Mouse (Mus musculus) lung, postnatal 4 days (tissue): ENCODE results near the gene Mvb12a.
"Not testable (repeated sequence)": the region's sequence is repeated elsewhere in the genome, so short reads cannot be mapped to it uniquely, and the experiment has no call there.

Source experiments
- DNase-seq, 2 experiments: peaks; one replicate each; pipeline ENCODE4 v3.0.0; 2021

The Mvb12a gene

DNA sequence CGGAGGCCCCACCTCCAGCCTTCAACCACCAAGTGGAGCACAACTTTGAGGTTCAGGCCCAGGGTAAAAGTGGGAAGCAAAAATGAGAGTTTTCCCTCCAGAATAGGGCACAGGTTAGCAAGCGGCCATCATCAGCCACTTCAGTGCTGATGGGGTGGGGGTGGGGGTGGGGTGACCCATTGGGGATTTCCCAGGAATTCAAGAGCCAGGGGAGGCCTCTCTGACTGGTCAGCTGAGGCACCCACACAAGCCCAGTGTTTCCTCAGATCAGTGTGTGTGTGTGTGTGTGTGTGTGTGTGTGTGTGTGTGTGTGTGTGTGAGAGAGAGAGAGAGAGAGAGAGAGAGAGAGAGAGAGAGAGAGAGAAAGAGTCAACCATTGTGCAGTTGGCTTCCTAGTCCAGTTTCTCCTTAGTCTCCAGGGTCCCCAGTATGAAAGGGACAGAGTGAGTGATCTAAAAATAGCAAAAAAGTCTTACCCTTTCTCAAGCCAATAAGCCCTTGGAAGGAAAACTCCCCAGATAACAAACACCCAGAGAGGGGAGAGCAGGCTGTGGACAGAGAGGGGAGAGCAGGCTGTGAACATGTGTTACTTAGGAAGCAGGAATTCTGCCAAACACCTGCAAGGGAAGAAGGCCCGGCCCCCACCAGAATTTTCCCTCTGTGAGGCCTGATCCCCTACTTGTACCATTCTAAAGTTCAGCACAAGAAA is 15.4 kb upstream of the Mvb12a start:
- DNase-seq: no peak

DNA sequence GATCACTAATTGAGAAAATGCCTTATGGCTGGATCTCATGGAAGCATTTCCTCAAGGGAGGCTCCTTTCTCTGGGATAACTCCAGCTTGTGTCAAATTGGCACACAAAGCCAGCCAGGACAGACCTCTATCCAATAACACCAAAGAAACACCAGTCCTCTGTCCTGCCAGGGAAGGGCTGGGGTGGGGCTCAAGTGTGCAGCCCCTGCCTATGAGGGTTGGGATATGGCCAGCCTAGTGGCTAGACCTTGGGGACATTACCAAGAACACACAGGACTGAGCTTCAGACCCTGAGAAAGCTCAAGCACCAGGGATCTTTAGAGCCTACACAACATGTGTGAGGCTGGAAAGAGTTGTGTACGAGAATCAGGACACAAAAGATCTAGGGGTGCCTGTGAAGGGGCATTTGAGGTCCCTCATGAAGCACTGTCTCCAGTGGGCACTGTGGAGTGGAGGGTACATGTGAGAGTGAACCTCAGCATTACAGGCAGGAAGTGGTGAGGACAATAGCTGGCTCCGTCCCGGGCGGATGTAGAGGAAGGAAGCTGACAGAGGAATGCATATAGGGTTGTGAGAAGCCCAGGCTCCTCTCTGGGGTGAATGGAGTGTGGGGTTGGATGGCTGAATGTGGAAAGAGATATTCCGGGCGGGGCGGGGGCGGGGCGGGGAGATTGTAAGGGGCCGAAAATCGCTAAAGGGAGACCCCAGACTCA is 14.2 kb upstream of the Mvb12a start:
- peak; percentile 62 to 81 for DNase-seq

DNA sequence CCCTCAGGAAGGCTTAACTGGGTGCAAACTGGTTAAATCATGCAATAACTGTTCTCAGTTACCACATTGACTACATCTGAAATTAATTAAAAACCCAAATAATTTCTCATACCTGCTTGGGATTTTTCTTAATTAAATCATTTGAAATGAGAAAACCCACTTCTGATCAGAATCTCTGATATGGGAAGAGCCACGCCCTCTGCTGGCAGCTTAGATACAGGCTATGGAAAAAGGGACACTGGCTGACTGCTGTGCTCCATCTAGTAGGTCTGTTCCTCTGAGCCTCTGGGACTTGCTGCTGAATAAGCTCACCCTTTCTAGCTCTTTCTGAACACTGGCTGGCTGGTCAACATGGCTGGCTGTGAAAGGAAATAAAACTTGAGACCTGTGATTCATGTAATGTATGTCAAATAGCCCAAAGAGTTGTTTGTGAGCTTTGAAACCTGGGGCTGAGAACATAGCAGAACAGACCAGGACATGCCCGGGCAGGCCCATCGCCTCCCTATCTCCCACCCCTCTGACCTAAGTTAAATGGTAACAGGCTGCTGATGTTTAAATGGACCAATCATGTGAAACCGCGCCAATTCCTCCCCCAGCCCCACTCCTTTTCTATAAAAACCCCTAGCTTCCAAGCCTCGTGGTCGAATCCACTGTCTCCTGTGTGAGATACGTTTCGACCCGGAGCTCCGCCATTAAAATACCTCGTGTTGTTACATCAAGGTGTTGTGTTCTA is 11.8 kb upstream of the Mvb12a start:
- DNase-seq: not testable (repeated sequence)

DNA sequence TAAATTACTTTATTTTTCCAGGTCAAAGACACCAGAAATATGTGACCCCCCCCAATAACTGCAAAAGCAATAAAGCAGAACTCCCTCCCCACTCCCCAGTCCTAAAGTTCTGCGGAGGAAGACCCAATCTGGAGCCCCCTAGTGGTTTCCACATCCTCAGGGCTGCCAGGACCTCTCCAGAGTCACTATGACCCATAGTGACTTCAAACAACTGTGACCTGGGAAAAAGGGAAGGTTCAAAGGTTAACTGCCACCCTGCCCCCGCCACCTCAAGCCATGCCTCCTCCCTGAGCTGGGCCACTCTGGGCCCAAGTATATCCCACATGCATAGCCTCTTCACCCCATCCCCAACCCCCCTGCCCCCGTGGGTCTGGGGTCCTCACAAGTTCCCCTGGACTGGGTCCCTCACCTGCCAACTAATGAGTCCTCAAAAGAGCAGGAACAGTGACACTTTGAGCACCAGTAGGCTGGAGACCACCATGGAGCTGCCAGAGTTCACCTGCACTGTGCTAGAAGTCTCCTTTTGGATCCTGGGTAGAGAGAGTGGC is 8.4 kb upstream of the Mvb12a start:
- DNase-seq: no peak

DNA sequence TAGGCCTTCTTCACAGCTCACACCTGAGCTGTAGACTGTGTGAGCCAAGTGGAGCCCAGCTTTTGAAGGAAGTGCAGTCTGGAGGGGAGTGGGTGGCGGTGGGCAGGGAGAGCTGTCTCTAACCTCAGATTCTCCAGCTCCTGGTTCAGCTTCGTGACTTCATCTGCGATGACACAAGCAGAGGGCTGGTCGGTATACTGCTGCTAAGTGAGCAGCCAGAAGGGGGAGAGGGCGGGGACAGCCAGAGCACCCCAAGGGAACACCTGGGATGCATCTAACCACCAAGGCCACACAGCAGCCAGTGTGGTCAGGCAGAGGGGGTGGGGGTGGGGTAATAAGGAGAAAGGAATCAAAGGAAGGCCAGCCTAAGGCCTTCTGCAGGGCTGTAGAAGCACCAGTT is 7.1 kb upstream of the Mvb12a start:
- DNase-seq: no peak

DNA sequence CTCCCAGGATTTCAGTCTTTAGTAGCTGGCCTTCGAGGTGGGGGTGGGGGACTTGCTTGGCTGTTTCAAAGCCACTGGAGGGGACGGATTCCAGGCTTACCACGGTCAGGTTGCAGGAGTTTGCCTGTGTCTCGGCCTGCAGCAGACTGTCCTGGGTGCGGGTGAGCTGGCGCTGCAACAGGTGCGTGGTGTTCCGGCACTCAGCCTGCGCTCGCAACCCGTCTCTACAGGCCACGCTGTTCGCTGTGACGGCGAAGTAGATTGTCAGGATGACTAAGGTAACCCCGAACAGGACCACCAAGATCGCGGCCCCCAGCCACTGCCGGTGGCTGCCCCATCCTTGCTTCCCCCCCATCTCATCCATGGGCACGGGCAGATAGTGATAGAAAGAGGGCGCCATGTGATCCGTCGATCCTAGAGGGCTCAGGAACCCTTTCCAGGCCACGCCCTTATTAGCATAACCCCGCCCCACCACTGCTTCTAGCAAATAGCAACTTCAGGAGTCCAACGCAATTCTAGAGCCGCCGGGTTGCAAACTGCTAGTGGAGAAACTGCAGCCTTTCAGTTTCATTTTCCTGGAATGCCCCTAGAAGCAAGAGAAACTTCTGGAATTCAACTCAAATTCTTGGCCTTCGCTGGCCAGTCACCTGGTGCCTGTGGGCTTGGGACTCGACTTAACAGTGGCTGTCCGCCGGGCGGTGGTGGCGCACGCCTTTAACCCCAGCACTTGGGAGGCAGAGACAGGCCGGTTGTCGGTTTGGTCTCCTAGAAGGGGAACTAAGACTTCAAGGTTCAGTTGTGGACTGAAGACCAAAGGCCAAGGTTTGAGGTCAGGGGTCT is 5.5 kb upstream of the Mvb12a start, which contains the start of gene Bst2:
Gene Bst2 (minus strand): TSS at position 429 of the 840 bp plus-strand sequence.
- DNase-seq: peak; percentile 91 to 92

DNA sequence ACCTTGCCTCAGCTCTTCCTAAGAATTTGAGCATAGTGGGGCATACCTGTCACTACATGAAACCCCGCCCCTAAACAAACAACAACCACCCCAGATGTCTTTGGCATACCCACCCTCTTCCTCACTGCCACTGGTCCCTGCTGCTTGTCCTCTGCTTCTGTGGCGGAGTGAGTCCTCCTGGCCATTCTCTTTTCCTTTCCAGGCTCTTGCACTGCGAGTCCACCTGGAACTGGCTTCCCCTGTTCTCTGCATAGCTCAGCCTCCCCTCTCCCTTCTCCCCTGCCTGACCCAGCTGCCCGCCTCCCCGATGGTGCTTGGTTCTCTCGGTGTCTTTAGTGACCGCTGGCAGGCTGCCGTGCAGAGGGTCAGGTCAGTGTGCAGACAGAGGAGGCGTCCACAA is 1.0 kb downstream of the Mvb12a start:
- no peak for DNase-seq

DNA sequence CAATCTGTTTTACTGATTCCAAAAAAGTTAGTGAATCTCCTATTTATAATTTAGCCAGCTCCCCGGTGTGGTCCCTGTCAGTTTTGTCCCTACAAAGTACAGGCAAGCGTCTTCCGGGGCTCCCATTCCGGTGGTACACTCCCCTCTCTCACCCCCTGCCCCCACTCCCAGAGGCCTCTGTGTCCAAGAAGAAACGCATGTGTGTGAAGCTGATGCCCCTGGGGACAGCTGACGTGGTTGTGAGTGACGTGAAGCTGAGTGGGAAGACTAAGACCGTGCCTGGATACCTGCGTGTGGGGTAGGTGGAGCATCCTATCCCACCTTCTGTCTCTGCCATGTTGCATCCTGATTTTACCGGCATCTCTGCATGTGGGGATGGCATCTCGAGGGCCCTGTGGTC is 2.3 kb downstream of the Mvb12a start:
- no peak for DNase-seq

DNA sequence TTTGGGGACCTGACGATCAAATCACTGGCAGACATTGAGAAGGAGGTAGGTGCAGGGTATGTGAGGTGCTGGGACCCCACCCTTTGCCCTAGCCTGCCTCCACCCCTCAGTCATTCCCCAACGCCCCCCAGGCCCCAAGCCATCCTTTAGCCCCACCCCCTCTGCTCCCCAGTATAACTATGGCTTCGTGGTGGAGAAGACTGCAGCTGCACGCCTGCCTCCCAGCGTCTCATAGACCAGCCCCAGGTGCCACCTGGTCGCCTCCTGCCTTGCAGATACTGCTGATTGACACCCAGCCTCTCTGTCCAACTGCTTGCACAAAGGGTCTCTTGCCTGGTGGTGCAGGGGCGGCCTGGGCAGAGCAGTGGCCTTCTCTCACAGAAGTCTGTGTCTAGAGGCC is 4.9 kb downstream of the Mvb12a start:
- no peak for DNase-seq

DNA sequence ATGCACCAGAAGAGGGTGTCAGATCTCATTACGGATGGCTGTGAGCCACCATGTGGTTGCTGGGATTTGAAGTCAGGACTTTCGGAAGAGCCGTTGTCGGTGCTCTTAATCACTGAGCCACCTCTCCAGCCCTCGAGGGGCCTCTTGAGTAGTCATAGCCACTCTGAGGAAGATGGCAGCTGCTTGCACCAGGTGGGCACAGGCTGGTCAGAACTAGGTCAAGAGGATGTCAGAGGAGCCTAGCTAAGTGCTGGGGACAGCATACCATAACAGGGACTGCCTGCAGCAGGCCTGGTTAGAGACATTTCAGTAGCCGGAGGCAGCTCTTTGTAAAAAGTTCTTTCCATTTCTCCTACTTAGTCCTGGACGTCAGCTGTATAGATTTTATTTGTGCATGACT is 8.0 kb downstream of the Mvb12a start:
- DNase-seq: no peak

DNA sequence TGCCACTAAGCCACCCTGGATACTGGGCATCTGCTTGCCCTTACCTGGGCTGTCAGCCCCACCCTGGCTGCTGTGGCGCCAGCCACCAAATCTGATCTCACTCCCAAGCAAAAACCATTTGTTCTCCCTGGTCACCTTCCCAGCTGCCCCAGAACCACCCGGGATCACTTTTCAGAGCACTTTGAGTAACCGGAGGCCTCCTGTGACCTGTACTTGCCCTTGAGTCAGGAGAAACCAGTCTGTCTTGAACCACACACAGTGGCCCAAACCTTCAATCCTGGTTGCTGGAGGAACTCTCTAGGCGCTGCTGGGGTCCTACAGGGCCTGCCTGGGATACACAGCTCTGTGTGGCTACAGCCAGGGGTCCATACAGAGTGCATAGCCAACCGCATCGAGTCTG is 10.0 kb downstream of the Mvb12a start:
- no peak for DNase-seq

DNA sequence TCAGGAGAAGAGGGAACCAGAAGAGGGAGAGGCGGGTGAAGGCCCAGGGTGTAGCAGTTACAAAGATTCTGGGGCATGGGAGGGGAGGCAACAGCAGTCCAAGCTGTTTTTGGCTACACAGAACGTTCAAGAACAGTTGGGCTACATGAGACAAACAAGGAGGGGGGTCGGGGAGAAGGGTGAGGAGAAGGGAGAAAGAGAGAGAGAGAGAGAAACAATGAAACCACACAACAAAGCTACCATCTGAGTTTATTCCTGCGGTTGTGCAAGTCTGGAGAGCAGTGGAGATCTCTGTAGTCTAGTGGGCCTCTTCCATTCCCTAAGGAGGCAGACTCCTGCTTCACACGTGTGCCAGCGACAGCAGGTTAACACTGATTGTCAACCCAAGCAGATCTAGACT is 11.3 kb downstream of the Mvb12a start:
- DNase-seq: no peak

DNA sequence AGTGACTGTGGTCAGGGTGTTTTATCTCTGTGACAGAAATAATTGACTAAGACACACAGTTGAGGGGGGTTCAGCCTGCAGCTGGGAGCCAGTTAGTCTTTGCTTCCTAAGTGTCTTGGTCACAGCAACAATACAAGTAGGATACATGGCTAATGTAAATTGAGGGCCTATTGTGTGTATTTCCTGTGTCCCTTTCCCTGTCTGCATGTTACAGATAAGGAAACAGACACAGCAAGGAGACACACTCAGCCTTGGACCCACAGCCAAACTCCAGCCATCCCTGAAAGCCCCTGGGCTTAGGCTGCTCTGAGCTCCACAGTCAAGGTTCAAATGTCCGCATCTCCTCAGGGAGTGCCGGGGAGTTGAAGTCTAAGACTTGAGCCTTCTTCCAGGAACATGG is 11.9 kb downstream of the Mvb12a start:
- no peak for DNase-seq

DNA sequence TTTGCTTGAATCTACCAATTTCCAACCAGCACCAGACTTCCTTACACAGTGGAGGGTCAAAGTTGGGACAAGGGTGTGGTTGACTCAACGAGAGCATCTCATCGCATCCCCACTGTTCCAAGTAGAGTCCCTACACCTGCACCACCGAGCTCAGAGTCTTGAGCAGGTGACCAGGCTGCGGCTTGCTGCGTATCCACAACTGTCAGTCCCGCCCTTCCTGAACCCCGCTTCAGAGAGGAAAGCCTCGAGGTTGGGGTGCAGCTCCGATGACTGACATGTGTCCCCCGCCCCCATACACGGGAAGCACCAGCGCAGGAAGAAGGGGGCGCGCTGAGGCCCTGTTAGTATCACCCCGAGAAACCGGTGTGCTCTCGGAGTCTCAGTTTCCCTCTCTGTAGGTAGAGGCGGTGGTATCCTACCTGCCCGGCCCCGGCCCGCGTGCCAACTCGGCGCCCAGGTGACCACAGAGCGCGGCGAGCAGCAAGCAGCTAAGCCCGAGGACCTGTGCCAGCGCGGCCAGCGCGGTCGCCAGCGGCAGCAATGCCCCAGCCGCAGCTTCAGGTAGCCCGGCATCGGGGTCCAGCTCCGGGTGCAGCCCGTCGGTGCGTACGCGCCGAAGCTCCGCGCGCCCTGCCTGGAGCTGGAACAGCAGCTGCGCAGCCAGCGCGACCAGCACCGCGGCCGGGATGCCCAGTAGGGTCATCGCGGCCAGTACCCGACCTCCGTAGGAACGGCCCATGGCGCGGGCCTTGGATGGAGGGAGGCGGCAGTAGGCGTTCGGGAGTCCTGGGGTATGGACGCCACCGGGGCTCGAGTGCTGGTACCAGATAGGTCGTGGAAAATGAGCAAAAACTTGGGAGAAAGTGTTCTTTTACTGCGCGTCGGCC is 15.6 kb downstream of the Mvb12a start, which contains the start of gene Tmem221:
Gene Tmem221 (minus strand): TSS at position 801 of the 887 bp plus-strand sequence.
- peak; percentile 29 to 36 for DNase-seq

DNA sequence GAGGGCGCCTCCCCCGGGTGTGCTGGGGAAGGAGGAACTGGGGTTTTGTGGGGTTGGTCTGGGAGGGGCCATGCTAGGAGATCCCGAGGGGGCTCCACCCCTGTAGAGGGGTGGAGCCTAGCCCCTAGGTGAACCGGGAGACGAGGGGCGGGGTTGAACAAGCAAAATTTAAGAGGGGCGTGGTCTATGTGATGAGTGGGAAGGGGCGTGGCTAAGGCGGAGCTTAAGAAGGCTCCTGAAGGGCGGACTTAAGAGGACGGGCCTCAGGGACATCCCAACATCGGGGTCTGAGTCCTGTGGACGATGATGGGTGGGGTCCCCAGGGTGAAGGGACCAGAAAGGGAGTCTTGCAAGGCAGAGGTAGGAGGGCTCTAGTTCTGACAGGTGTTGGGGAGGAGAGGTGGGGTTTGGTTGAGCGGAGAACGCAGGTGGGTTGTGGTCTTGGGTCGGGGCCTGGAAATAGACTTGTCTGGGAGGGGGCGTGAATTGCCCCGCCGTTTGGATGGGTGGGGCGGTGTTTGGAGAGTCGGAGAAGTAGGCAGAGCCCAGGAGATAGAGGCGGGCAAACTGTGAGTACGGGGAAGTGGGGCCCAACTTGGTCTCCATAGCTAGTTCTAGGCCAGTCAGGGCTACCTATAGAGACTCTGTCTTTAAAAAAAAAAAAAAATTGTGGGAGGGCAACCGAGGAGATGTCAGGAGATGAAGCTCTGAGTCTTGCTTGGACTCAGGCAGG is 16.4 kb downstream of the Mvb12a start:
- peak; percentile 82 to 84 for DNase-seq

DNA sequence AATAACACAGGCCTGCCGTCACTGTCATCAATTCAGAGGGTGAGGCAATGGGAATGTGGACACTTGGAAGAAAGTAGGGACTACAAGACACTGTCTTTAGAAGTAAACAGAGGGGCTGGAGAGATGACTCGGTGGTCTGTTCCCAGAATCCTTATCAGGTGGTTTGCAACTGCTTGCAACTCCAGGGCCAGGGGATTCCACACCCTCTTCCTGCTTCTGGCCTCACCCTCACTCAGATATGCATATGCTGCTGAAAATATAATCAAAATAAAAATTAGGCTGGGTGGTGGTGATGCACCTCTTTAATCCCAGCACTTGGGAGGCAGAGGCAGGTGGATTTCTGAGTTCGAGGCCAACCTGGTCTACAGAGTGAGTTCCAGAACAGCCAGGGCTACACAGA is 17.3 kb downstream of the Mvb12a start:
- no peak for DNase-seq

DNA sequence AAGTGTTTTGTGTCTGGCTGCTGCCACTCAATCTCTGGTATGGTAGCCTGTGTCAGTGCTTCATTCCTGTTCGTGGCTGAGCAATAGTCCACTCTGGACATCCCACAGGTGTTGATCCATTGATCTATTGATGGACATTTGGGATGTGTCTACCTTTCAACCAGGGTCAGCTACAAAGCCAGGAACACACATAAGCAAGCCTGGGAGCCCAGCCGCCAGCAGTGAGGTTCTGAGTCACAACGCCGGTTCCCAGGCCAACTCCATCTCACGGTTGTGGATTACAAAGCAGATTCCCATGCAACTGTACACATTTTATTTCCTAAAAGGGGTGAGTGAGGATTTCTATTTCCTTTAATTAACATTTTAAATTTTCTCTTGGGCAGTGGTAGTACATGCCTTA is 18.0 kb downstream of the Mvb12a start:
- no peak for DNase-seq

DNA sequence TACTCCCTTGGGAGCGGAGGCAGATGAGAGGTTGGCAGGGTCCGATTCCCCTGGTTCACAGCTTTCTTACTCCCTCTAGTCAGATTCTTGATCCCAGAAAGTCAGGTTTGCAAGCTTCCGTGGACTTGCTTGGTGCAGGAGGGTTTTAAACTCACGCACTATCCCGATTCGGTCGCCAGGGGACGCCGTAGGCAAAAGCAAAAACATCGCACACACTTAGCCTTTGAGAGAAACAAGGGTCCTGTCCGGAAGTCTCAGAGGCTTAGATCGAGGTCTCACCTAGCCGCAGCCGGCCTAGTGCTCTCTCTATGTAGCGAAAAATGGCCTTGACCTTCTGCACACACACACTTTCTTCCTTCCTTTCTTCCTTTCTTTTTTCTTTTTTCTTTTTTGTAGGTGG is 18.7 kb downstream of the Mvb12a start:
- peak; percentile 60 to 79 for DNase-seq

DNA sequence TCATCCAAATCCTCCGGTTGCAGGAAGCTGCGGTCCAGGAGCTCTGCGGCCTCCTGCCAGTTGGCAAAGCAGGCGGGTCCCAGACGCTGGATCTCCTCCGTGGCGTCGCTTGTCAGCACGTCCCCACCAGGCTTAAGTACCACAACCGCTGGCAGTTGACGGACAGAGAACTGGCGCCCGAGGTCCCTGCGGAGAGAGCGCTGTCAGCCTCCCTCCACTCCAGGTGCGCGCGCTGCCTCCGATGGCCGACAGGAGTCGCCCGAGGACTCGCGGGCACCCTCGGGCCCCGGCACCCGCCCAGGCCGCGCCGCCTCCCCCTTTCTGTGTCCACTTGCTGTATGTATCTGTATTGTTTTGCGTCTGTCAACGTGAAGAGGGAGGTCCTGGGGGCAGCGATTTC is 20.0 kb downstream of the Mvb12a start:
- peak; percentile 84 to 90 for DNase-seq

DNA sequence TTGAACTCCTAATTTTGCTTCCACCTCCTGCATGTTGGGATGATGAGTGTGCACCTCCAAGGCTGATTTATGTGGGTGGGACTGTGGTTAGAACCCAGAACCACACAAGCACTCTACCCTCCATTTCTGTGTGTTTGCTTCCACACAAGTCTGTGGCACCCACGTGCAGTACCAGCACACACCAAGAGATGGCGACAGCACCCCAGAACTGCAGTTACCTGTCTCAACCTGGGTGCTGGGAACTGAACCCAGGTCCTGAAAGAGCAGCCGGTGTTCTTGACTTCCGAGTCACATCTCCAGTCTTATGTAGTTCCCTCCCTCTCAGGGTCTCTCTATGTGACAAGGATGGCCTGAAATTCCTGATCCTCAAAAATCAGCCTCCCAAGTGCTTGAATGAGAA is 21.3 kb downstream of the Mvb12a start:
- no peak for DNase-seq

DNA sequence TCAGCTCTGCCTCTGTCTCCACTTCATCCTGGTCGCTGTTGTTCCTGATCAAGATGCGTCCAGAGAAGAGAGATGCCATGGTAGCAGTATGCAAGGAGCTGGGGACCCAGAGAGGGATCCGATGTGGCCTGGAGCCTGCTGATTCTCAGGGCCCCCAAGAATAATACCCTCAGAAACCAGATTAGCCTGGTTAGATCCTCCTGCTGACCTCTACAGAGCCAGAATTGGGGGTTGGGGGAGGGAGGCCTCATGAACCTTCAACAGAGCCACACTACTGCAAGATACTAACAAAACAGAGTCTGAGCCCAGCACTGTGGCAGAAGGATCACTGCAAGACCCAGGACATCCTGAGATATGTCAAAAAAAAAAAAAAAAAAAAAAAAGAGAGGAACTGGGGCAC is 23.8 kb downstream of the Mvb12a start, which contains the start of gene Nxnl1:
Gene Nxnl1 (minus strand): TSS at position 101 of the 400 bp plus-strand sequence.
- DNase-seq: no peak
